Comparison of ENCODE assay signal across 17 mouse cellular contexts in the genomic region with DNA sequence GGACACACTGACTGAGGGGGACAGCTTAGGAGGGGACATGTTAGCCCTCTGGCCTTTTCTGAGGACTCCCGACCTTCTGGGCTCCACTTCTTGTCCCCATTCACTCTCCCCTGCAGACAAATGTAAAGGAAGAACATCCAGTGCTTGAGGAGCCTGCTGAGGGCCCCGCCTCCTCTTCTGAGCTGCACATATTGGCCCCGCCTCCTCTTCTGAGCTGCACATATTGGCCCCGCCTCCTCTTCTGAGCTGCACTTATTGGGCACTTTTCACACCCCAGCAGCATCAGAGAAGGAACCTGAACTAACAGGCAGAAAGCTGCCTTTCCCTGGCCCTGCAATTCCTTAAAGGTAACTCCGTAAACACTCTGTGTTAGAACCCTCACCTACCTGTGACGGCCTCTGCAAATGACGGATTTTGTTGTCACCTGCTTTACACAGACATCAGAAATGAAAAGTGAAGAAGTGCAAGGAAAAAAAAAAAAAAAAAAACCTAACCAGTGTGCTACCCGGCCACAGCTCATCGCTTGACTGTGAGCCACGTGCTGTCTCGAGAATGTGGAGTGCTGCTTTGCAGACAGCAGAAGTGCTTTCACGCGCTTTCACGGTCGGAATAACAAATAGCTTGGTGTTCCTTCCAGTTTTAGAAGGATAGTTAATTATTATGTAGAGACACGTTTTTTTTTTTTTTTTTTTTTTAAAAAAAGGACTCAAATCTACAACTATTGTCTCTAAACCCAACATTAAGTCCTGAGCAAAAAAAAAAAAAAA.
A peak's percentile ranks its signal among the peaks of the same experiment; 100 is the strongest.
DNase-seq lines count a peak whose midpoint lies in the region; ATAC-seq and TF ChIP-seq lines count a peak whose summit lies in the region.
"Had no signal": no experiment of that assay in that cellular context is flagged by ENCODE, and none has a peak within 500 bp of the region (broad histone marks: within the 10 kb centered on the region; RNA-seq: fewer than 3 reads in every experiment).

No protein-coding gene starts in this region.

- no peaks in the 10 kb centered on the region for H3K9me3 ChIP-seq in ES-E14 (ENCODE audit: control insufficient read depth, insufficient read depth, low read depth, low read length)
- no peaks in the 10 kb centered on the region for H3K9me3 ChIP-seq in lung, embryonic 14.5 days (ENCODE audit: low read depth, low read length)
- H3K9me3 ChIP-seq: embryonic facial prominence, embryonic 13.5 days; neural tube, embryonic 15.5 days had no signal

- in situ Hi-C loops in ES-E14 (cut with MboI; ENCODE audit: low sequenced_read_pairs in 2 of 2, unreplicated experiment in 2 of 2): no loop called here

- DNase-seq in kidney, adult 2 months: peak; percentile 20
- no peak for DNase-seq in kidney, postnatal 25 days
- DNase-seq in A20 (ENCODE audit: low read depth, low spot score) (peak; percentile 19), ES-E14 (ENCODE audit: low read depth, low spot score) (no peak)
- peak; percentile 46 for DNase-seq in lung, embryonic 14.5 days
- no peak for DNase-seq in layer of hippocampus, adult 8-10 months (ENCODE audit: low spot score in 2 of 2)
- no peak for DNase-seq in heart, postnatal 36 days
- DNase-seq: adrenal gland, adult 8-10 months; cerebellum, postnatal 14 days; gastrocnemius, postnatal 14 days; heart, postnatal 4 days; right cerebral cortex, adult 18-20 months; thymus, adult 18-20 months had no signal

- peak; percentile 15; the same call in 1 of the 2 replicates for ATAC-seq in lung, embryonic 14.5 days (ENCODE audit: insufficient read depth)
- ATAC-seq: intestine, embryonic 16.5 days had no signal

- no peak for TF ChIP-seq POLR2A in kidney, adult 2 months (IDR thresholded peaks at IDR 0.05; ENCODE audit: low read depth, low read length)

- H3K4me3 ChIP-seq in kidney, adult 2 months (ENCODE audit: insufficient read depth, low read depth, low read length): no peak overlapping the region
- no peak overlapping the region for H3K4me3 ChIP-seq in ES-E14 (ENCODE audit: insufficient read depth in 1 of 2, low read depth in 1 of 2, low read length in 2 of 2, poor library complexity in 1 of 2, severe bottlenecking in 1 of 2)
- no peak overlapping the region for H3K4me3 ChIP-seq in lung, embryonic 14.5 days (ENCODE audit: low read depth, low read length)
- H3K4me3 ChIP-seq: embryonic facial prominence, embryonic 13.5 days; neural tube, embryonic 15.5 days had no signal

- H3K27ac ChIP-seq in kidney, adult 2 months (ENCODE audit: insufficient read depth, low read depth, low read length): no peak overlapping the region
- H3K27ac ChIP-seq in ES-E14 (ENCODE audit: insufficient read depth, low read depth, low read length, poor library complexity, severe bottlenecking): no peak overlapping the region
- no peak overlapping the region for H3K27ac ChIP-seq in lung, embryonic 14.5 days (ENCODE audit: low read depth)
- H3K27ac ChIP-seq: embryonic facial prominence, embryonic 13.5 days; neural tube, embryonic 15.5 days had no signal

- H3K9ac ChIP-seq in ES-E14 (ENCODE audit: insufficient read depth, low read depth, low read length, poor library complexity, severe bottlenecking): no peak overlapping the region
- no peak overlapping the region for H3K9ac ChIP-seq in lung, embryonic 14.5 days
- H3K9ac ChIP-seq: embryonic facial prominence, embryonic 13.5 days; neural tube, embryonic 15.5 days had no signal

- 40% methylated on average over 16 of the region's 16 CpGs for WGBS in kidney, adult 2 months
- 50% methylated on average over 16 of the region's 16 CpGs for WGBS in lung, embryonic 14.5 days

- intact Hi-C loops in heart, postnatal 36 days (cut with DNase I): no loop called here

- no peak overlapping the region for H3K4me2 ChIP-seq in lung, embryonic 14.5 days
- H3K4me2 ChIP-seq: embryonic facial prominence, embryonic 13.5 days; heart, embryonic 11.5 days; neural tube, embryonic 15.5 days had no signal

- H3K27me3 ChIP-seq in kidney, adult 2 months (replicated peaks; ENCODE audit: control insufficient read depth, insufficient read depth, low read length): no peaks in the 10 kb centered on the region
- H3K27me3 ChIP-seq in lung, embryonic 14.5 days (ENCODE audit: insufficient read depth, low read length): no peaks in the 10 kb centered on the region
- H3K27me3 ChIP-seq: embryonic facial prominence, embryonic 13.5 days; neural tube, embryonic 15.5 days had no signal

- H3K36me3 ChIP-seq in kidney, adult 2 months (ENCODE audit: control insufficient read depth, insufficient read depth, low read length): no peaks in the 10 kb centered on the region
- no peaks in the 10 kb centered on the region for H3K36me3 ChIP-seq in ES-E14 (ENCODE audit: control insufficient read depth, insufficient read depth, low read length, poor library complexity, severe bottlenecking)
- H3K36me3 ChIP-seq in lung, embryonic 14.5 days (ENCODE audit: insufficient read depth): no peaks in the 10 kb centered on the region
- H3K36me3 ChIP-seq: embryonic facial prominence, embryonic 13.5 days; neural tube, embryonic 15.5 days had no signal

- no peaks in the 10 kb centered on the region for H3K4me1 ChIP-seq in kidney, adult 2 months (ENCODE audit: control insufficient read depth, insufficient read depth, low read length)
- peaks cover 2 to 5% of the 10 kb centered on the region in 2 experiments; a peak in 2 of 4 replicates for H3K4me1 ChIP-seq in ES-E14 (ENCODE audit: control insufficient read depth in 2 of 2, insufficient read depth in 2 of 2, low read length in 2 of 2, poor library complexity in 1 of 2)
- no peaks in the 10 kb centered on the region for H3K4me1 ChIP-seq in lung, embryonic 14.5 days (ENCODE audit: insufficient read depth)
- H3K4me1 ChIP-seq: embryonic facial prominence, embryonic 13.5 days had no signal

- TF ChIP-seq CTCF in kidney, adult 2 months (conservative IDR thresholded peaks at IDR 0.05; ENCODE audit: insufficient read depth, insufficient read length, low read depth, low read length): no peak
- no peak for TF ChIP-seq CTCF in lung, embryonic 14.5 days (IDR thresholded peaks at IDR 0.05; ENCODE audit: low read depth)

TF ChIP-seq in ES-E14, 5 proteins besides CTCF, POLR2A, EP300 and RAD21:
- TF ChIP-seq CHD2 (IDR thresholded peaks at IDR 0.05; ENCODE audit: low read depth, low read length) (no peak), HCFC1 (IDR thresholded peaks at IDR 0.05; ENCODE audit: borderline replicate concordance, insufficient read depth, low read length) (no peak), ZC3H11A (IDR thresholded peaks at IDR 0.05; ENCODE audit: borderline replicate concordance, low read depth, low read length) (no peak), MAFK (IDR thresholded peaks at IDR 0.05; ENCODE audit: insufficient read depth, low read depth, low read length) (no peak), ZNF384 (IDR thresholded peaks at IDR 0.05; ENCODE audit: low read depth, low read length) (peak; percentile 76)

Comparison
In these comparisons a context has a peak if more than half of its experiments do, and no peak if none do; other contexts are left out.
1. DNase-seq: peak in kidney, adult 2 months (single experiment), A20 (single experiment) and lung, embryonic 14.5 days (single experiment); none in kidney, postnatal 25 days (0 of 2), ES-E14 (single experiment), layer of hippocampus, adult 8-10 months (0 of 2) and heart, postnatal 36 days (0 of 2).